Mouse (Mus musculus) forebrain, embryonic 16.5 days (tissue): Measurements from ENCODE around the gene 1520401A03Rik. TPM values are rescaled to one million over a fixed set of nuclear protein-coding genes. Genes with fewer than 3 reads are reported as not detected.
"Not testable (repeated sequence)": the region's sequence is repeated elsewhere in the genome, so short reads cannot be mapped to it uniquely, and the experiment has no call there.

Source experiments
- ATAC-seq: fragments of 200-750 bp; cut with Nextera tagmentation; 2 replicates; pipeline ENCODE4 v1.8.0; 2017; ENCODE audit warnings: mild to moderate bottlenecking, moderate library complexity
- H3K27ac ChIP-seq: fragments of 300-500 bp; sonication (generic); 2 replicates; pipeline ENCODE4 v1.5.1; 2014; ENCODE audit warnings: low read length, control low read depth
- H3K27me3 ChIP-seq: fragments of 300-500 bp; sonication (generic); replicated peaks from 2 replicates; pipeline ENCODE4 v1.6.1; 2014; ENCODE audit warnings: low read length; ENCODE audit not compliant: control insufficient read depth, insufficient read depth
- H3K36me3 ChIP-seq: fragments of 300-500 bp; sonication (generic); 2 replicates; pipeline ENCODE4 v1.6.1; 2014; ENCODE audit not compliant: control insufficient read depth, insufficient read depth
- H3K4me1 ChIP-seq: fragments of 300-500 bp; sonication (generic); replicated peaks from 2 replicates; pipeline ENCODE4 v1.6.1; 2014; ENCODE audit warnings: low read length; ENCODE audit not compliant: control insufficient read depth, insufficient read depth
- H3K4me2 ChIP-seq: fragments of 300-500 bp; sonication (generic); 2 replicates; pipeline ENCODE4 v1.6.1; 2014; ENCODE audit warnings: mild to moderate bottlenecking, low read length, control low read depth
- H3K4me3 ChIP-seq: fragments of 300-500 bp; sonication (generic); replicated peaks from 2 replicates; pipeline ENCODE4 v1.5.1; 2014; ENCODE audit warnings: mild to moderate bottlenecking, low read length, control low read depth
- H3K9ac ChIP-seq: fragments of 300-500 bp; sonication (generic); replicated peaks from 2 replicates; pipeline ENCODE4 v1.6.1; 2014; ENCODE audit warnings: low read depth, low read length, control low read depth
- H3K9me3 ChIP-seq: fragments of 300-500 bp; sonication (generic); 2 replicates; pipeline ENCODE4 v1.6.1; 2016; ENCODE audit warnings: low read length; ENCODE audit not compliant: control insufficient read depth
- WGBS: fragments of 180-500 bp; shearing (Covaris S2); extraction: QIAGEN DNeasy Blood & Tissue Kit; methylation state at CpG from one replicate; pipeline ENCODE4 v1.1.7; 2014; 5-methylcytosine and 5-hydroxymethylcytosine counted together
- polyA plus RNA-seq: library from polyadenylated mRNA; unstranded; fragments of >200 nt; fragmentation: Nextera tagmentation; extraction: Ambion mirVana; gene quantifications from 2 replicates; pipeline ENCODE4 v1.2.1, GENCODE M21; 2015

The 1520401A03Rik gene
- polyA plus RNA-seq, result not detected in 2 replicates

DNA sequence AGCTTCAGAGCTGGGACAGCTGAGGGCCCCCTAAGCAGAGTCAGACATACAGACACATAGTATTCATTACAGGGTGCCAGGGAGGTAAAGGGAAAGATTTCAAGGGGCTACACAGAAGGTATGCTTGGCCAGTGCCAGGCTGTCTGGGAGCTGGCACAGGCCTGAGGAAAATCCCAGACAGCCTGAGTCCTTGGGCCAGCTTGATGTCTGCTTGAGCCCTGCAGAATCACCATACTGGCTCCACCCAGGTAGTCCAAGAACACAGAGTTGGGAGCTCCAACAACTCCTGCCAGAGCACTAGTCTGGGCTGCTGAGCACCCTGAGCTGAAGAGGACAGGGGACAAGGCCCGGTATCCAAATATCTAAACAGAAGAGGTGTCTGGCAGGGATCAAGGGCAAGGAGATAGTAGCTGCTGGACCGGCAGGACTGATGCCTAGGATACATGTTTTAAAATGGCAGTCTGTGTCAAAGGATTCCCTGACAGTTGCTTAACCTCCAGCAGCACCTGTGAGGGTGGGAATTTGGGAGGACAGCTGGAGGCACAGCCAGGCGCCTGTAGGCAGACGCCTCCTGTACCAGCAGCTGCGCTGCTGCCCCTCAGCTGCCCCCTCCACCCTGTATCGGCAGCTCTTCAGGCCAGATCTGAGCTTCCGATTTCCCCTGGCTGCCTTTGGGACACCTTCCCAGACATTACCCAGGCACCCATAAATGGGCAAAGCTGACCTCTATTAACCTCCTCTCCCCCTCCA, at the start of gene 1520401A03Rik:
Gene 1520401A03Rik (minus strand): TSS at position 408 of the 750 bp plus-strand sequence.
- Histone ChIP-seq H3K36me3 (no peaks in the 10 kb centered on the region), H3K9ac (no peak within 1 kb of the TSS), H3K27me3 (no peaks in the 10 kb centered on the region; the same call in 1 of the 2 replicates), H3K9me3 (no peaks in the 10 kb centered on the region), H3K4me1 (peaks cover 6% of the 10 kb centered on the region; the same call in 1 of the 2 replicates), H3K27ac (no peak within 1 kb of the TSS), H3K4me3 (no peak within 1 kb of the TSS), H3K4me2 (no peak within 1 kb of the TSS)
- 81% methylated on average over 7 of the region's 7 CpGs for WGBS
- ATAC-seq, result no peak

DNA sequence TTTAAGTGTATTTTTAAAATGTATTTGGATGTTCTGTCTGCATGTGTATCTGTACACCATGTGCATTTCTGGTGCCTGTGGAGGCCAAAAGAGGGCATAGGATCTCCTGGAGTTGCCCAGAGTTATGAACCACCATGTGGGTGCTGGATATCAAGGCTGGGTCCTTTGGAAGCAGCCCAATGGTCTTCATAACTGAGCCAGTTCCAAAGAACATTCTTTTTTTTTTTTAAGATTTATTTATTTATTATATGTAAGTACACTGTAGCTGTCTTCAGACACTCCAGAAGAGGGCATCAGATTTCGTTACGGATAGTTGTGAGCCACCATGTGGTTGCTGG, 49.6 kb upstream of the 1520401A03Rik start:
- not testable (repeated sequence) for H3K27ac ChIP-seq, H3K27me3 ChIP-seq

DNA sequence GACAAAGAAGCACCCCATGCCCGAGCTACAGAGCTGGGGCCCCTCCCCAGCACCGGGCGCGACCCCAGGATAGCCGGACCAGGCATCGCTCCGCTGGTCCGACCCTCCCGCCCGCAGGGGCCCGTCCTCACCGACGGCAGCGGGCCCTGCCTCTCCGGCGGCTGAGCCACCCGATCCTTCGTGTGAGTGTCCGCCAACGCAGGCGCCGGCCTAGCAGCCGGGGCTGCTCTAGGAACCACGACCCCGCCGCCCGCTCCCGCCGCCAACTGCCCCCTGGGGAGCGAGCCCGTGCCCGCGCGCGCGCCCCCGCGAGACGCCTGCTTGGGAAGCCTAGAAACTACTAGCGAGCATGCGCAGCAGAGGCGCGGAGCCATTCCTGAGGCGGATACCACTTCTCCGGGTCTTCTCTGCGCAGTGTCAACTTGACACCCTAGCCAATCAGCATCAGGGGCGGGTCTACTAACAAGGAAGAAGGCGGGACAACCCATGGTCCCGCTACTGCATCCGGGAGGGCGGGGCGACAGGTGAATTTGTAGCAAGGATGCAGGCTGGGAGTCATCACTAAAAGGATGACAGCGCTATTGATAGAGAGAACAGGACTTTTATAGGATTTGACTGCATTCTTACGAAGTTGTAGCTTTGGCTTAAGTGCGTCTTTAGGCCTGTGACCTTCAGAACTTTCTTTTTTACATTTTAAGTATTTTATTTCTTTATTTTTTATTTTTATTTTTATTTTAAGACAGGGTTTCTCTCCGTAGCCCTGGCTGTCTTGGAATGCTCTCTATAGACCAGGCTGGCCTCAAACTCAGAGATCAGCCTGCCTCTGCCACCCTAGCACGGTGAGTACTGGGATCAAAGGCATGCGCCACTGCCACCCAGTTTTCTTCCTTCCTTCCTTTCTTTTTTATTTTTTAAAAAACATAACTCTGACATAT, 49.0 kb upstream of the 1520401A03Rik start, which contains the start of gene Flywch1:
Gene Flywch1 (minus strand): TSS at position 319 of the 935 bp plus-strand sequence.
- peak within 1 kb of the TSS; percentile 94 for H3K4me3 ChIP-seq
- H3K4me1 ChIP-seq, result peaks cover 16% of the 10 kb centered on the region
- ATAC-seq, result peak; percentile 98
- no peaks in the 10 kb centered on the region for H3K9me3 ChIP-seq
- H3K27ac ChIP-seq, result peak within 1 kb of the TSS; percentile 88
- H3K9ac ChIP-seq, result peak within 1 kb of the TSS; percentile 99
- 3% methylated on average over 56 of the region's 58 CpGs for WGBS
- peak within 1 kb of the TSS; percentile 82 for H3K4me2 ChIP-seq
- H3K36me3 ChIP-seq, result no peaks in the 10 kb centered on the region
- no peaks in the 10 kb centered on the region for H3K27me3 ChIP-seq

More for the DNA sequence above, 49.6 kb upstream of the 1520401A03Rik start:
- H3K36me3 ChIP-seq, ATAC-seq, H3K9ac ChIP-seq, H3K9me3 ChIP-seq: not testable (repeated sequence)
- peak overlapping the region; percentile 94 for H3K4me3 ChIP-seq
- H3K4me1 ChIP-seq, result peaks cover 16% of the 10 kb centered on the region
- peak overlapping the region; percentile 58 for H3K4me2 ChIP-seq
- 69% methylated on average over 2 of the region's 2 CpGs for WGBS

DNA sequence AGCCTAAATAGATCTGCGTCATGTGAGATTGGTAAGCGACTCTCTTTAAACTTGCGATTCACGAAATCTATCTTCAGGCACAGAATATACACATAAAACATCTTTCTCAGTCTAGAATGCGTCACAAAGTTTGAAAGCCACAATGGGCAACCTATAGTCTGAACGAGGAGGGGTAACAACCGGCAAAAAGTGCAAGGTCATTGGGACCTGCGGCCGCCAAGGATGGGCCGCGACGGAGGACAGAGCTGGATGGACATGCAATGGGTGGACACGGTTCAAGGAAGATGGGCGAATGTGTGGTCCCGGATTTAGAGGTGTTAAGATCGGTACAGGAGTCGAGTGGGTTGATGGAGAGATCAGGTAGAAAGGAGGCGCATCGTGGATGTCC, 48.3 kb upstream of the 1520401A03Rik start:
- H3K4me1 ChIP-seq, result peaks cover 16% of the 10 kb centered on the region
- H3K9me3 ChIP-seq, result no peaks in the 10 kb centered on the region
- peak overlapping the region; percentile 88 for H3K27ac ChIP-seq
- WGBS, result 0% methylated on average over 19 of the region's 19 CpGs
- peak overlapping the region; percentile 99 for H3K9ac ChIP-seq
- no peak; the same call in 1 of the 2 replicates for ATAC-seq
- H3K36me3 ChIP-seq, result no peaks in the 10 kb centered on the region
- H3K4me2 ChIP-seq, result peak overlapping the region; percentile 82
- no peaks in the 10 kb centered on the region for H3K27me3 ChIP-seq
- H3K4me3 ChIP-seq, result peak overlapping the region; percentile 94

DNA sequence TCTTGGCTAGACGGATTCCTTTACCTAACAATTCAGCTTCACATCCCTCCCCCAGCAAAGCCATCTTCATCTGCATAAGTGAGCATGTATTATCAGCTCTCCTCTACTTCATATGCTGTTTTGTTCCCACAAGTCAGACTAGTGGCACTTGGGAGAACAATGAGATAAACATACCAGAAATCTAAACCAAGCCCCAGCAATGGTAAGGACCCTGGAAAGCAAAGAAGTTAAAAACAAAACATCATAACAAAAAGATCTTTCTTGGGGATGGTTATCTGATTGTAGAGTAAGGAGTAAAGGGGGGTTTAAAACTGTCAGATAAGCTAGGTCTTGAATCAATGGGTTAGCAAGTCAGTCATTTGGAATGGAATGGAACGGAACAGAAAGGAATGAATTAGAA, 47.9 kb upstream of the 1520401A03Rik start:
- WGBS, result 4% methylated on average over 2 of the region's 2 CpGs
- Histone ChIP-seq H3K4me1 (peaks cover 16% of the 10 kb centered on the region), H3K36me3 (no peaks in the 10 kb centered on the region), H3K27me3 (no peaks in the 10 kb centered on the region), H3K27ac (peak overlapping the region; percentile 88), H3K9ac (peak overlapping the region; percentile 99), H3K4me3 (peak overlapping the region; percentile 94), H3K9me3 (no peaks in the 10 kb centered on the region), H3K4me2 (peak overlapping the region; percentile 82)
- ATAC-seq, result no peak

DNA sequence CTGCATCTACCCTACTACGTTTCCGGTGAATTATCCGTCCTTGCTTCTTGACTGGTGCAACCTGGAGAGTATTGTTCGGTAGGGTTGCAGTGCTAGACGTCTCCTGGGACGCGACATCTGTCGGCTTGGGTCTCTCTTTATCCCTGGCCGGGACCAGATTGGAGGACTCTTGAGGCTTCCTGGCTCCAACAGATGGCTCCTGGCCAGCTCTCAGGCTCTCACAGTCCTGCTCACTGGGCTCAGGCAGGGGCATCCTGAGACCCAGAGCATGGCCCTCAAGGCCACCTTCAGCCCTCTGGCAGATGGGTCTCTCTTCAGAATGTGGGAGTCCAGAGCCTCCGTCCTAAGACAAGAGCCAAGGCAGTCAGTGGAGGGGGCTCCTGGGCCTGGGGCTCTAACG, 40.4 kb upstream of the 1520401A03Rik start:
- peaks cover 18% of the 10 kb centered on the region for H3K36me3 ChIP-seq
- no peak overlapping the region for H3K4me2 ChIP-seq
- H3K9ac ChIP-seq, result no peak overlapping the region
- H3K4me3 ChIP-seq, result no peak overlapping the region
- H3K9me3 ChIP-seq, result no peaks in the 10 kb centered on the region
- 77% methylated on average over 11 of the region's 11 CpGs for WGBS
- no peak overlapping the region for H3K27ac ChIP-seq
- 0 out of 2 replicates have a peak, but pooled peaks cover 3% of the 10 kb centered on the region for H3K4me1 ChIP-seq
- peak; percentile 37; the same call in 1 of the 2 replicates for ATAC-seq
- H3K27me3 ChIP-seq, result no peaks in the 10 kb centered on the region

DNA sequence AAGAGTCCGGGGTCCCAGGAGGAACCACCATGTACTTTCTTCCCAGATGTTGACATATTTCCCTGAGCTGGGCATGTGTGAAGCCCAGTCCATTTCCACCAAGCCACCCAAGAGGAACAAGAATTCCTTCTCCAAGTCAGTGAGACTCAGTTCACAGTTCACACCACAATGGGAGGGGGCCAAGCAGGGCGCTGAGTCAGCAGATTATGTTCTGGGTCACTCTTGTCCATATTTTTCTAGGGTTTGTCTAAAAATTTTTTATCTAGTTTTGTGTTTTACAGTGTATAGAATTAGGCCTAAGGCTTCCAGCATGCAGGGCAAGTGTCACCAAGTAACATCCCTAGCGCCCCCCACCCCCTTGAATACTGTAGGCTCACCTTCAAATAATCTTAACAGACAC, 38.6 kb upstream of the 1520401A03Rik start:
- no peaks in the 10 kb centered on the region for H3K9me3 ChIP-seq
- H3K27me3 ChIP-seq, result no peaks in the 10 kb centered on the region
- WGBS, result 96% methylated on average over 3 of the region's 3 CpGs
- no peak overlapping the region for H3K4me3 ChIP-seq
- H3K4me1 ChIP-seq, result 0 out of 2 replicates have a peak, but pooled peaks cover 3% of the 10 kb centered on the region
- no peak overlapping the region for H3K27ac ChIP-seq
- no peak overlapping the region for H3K9ac ChIP-seq
- peaks cover 29% of the 10 kb centered on the region for H3K36me3 ChIP-seq
- no peak for ATAC-seq
- H3K4me2 ChIP-seq, result no peak overlapping the region

DNA sequence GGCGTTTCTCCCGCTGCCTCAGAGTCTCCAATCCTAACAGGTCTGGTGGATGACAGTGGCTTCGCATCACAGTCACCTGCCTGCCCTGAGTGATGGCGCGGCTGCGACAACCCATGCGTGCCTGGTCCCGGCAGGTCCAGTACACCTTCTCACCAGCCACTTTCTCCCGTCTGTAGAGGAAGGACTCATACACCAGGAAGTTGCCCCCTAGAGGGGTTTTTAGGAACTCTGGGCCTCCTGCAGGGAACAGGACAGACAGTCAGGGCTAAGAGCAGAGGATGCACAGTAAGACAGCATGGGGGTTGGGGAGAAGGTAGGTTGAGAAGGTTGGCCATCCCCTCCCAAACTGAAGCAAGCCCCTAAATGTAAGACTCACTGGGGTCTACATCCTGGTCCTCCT, 37.6 kb upstream of the 1520401A03Rik start:
- no peak for ATAC-seq
- H3K9ac ChIP-seq, result no peak overlapping the region
- no peaks in the 10 kb centered on the region for H3K27me3 ChIP-seq
- no peak overlapping the region for H3K27ac ChIP-seq
- H3K4me2 ChIP-seq, result no peak overlapping the region
- no peak overlapping the region for H3K4me3 ChIP-seq
- H3K36me3 ChIP-seq, result peaks cover 37% of the 10 kb centered on the region
- 95% methylated on average over 9 of the region's 9 CpGs for WGBS
- H3K9me3 ChIP-seq, result no peaks in the 10 kb centered on the region
- 0 out of 2 replicates have a peak, but pooled peaks cover 3% of the 10 kb centered on the region for H3K4me1 ChIP-seq

DNA sequence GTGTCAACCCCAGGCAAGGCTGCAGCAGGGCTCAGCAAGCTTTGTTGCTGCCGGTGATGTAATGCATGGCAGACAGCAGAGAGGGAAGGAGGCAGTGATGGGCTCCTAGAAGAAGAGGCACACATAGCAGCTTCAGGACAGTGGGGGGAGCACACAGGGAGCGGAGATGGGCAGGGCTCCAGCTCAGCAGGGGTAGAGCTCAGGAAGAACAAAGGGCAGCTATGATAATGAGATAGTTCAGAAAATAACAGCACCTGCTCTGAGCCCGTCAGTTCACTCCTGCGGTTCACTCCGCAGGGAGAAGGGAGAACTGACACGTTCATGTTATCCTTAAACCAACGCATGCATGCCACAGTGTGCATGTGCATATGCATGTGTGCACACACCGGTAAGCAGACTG, 36.2 kb upstream of the 1520401A03Rik start:
- no peak overlapping the region for H3K9ac ChIP-seq
- ATAC-seq, result no peak
- H3K27me3 ChIP-seq, result no peaks in the 10 kb centered on the region
- no peak overlapping the region for H3K27ac ChIP-seq
- no peak overlapping the region for H3K4me3 ChIP-seq
- 70% methylated on average over 8 of the region's 8 CpGs for WGBS
- H3K9me3 ChIP-seq, result no peaks in the 10 kb centered on the region
- H3K36me3 ChIP-seq, result peaks cover 42% of the 10 kb centered on the region
- 0 out of 2 replicates have a peak, but pooled peaks cover 3% of the 10 kb centered on the region for H3K4me1 ChIP-seq
- no peak overlapping the region for H3K4me2 ChIP-seq
